In genomic region chr1:159545470-159546145, GRCm38 (mm10) we compare ENCODE assay signal across 28 mouse cellular contexts. TPM values are rescaled to one million over a fixed set of nuclear protein-coding genes. Genes with fewer than 3 reads are reported as not detected.
DNase-seq lines count a peak whose midpoint lies in the region; ATAC-seq lines count a peak whose summit lies in the region.
"Had no signal": no experiment of that assay in that cellular context is flagged by ENCODE, and none has a peak within 500 bp of the region (broad histone marks: within the 10 kb centered on the region; RNA-seq: fewer than 3 reads in every experiment).

No protein-coding gene starts in this region.

- DNase-seq in frontal cortex, postnatal 14 days (ENCODE audit: low spot score in 2 of 2) = no peak
- DNase-seq in midbrain, embryonic 10.5 days (ENCODE audit: low spot score) = no peak
- DNase-seq in lung, postnatal 25 days (ENCODE audit: low spot score) = no peak
- DNase-seq: adrenal gland, postnatal 25 days; B cell, adult 2 months; cerebellum, adult 18-20 months; cerebellum, postnatal 10 days; gastrocnemius, postnatal 25 days; heart, adult 18-20 months; heart, postnatal 4 days; kidney, adult 8-10 months; liver; lung, adult 2 months; lung, postnatal 10 days; right cerebral cortex, postnatal 25 days had no signal

- no peak overlapping the region for H3K4me2 ChIP-seq in midbrain, embryonic 15.5 days
- no peak overlapping the region for H3K4me2 ChIP-seq in hindbrain, embryonic 13.5 days
- no peak overlapping the region for H3K4me2 ChIP-seq in midbrain, embryonic 12.5 days (replicated peaks)
- H3K4me2 ChIP-seq: embryonic facial prominence, embryonic 13.5 days; heart, embryonic 12.5 days; intestine, embryonic 15.5 days; stomach, embryonic 15.5 days had no signal

- WGBS in midbrain, embryonic 10.5 days = 76% methylated on average over 9 of the region's 9 CpGs
- 54% methylated on average over 9 of the region's 9 CpGs for WGBS in midbrain, embryonic 15.5 days
- 45% methylated on average over 9 of the region's 9 CpGs for WGBS in hindbrain, embryonic 13.5 days
- WGBS in midbrain, embryonic 12.5 days = 56% methylated on average over 9 of the region's 9 CpGs

- no peaks in the 10 kb centered on the region for H3K9me3 ChIP-seq in midbrain, embryonic 10.5 days (replicated peaks)
- no peaks in the 10 kb centered on the region for H3K9me3 ChIP-seq in midbrain, embryonic 15.5 days
- H3K9me3 ChIP-seq in hindbrain, embryonic 13.5 days = no peaks in the 10 kb centered on the region
- H3K9me3 ChIP-seq in midbrain, embryonic 12.5 days = no peaks in the 10 kb centered on the region
- H3K9me3 ChIP-seq: embryonic facial prominence, embryonic 13.5 days; heart, embryonic 12.5 days; intestine, embryonic 15.5 days; stomach, embryonic 15.5 days had no signal

- H3K27me3 ChIP-seq in midbrain, embryonic 10.5 days (ENCODE audit: low read depth, poor library complexity, severe bottlenecking) = peaks cover 8% of the 10 kb centered on the region; the same call in 1 of the 2 replicates
- no peaks in the 10 kb centered on the region for H3K27me3 ChIP-seq in midbrain, embryonic 15.5 days (replicated peaks)
- no peaks in the 10 kb centered on the region for H3K27me3 ChIP-seq in hindbrain, embryonic 13.5 days
- H3K27me3 ChIP-seq in midbrain, embryonic 12.5 days = peaks cover 7% of the 10 kb centered on the region; the same call in 1 of the 2 replicates
- H3K27me3 ChIP-seq: embryonic facial prominence, embryonic 13.5 days; intestine, embryonic 15.5 days; stomach, embryonic 15.5 days had no signal

- no peak overlapping the region for H3K4me3 ChIP-seq in midbrain, embryonic 10.5 days
- H3K4me3 ChIP-seq in midbrain, embryonic 15.5 days = no peak overlapping the region
- H3K4me3 ChIP-seq in hindbrain, embryonic 13.5 days = no peak overlapping the region
- H3K4me3 ChIP-seq in midbrain, embryonic 12.5 days = no peak overlapping the region
- H3K4me3 ChIP-seq: embryonic facial prominence, embryonic 13.5 days; heart, embryonic 12.5 days; intestine, embryonic 15.5 days; myocyte; stomach, embryonic 15.5 days had no signal

- no peak overlapping the region for H3K9ac ChIP-seq in midbrain, embryonic 15.5 days
- H3K9ac ChIP-seq in hindbrain, embryonic 13.5 days = no peak overlapping the region; the same call in 1 of the 2 replicates
- no peak overlapping the region for H3K9ac ChIP-seq in midbrain, embryonic 12.5 days (replicated peaks)
- H3K9ac ChIP-seq: embryonic facial prominence, embryonic 13.5 days; heart, embryonic 12.5 days; intestine, embryonic 15.5 days; liver, embryonic 14.5 days; stomach, embryonic 15.5 days had no signal

- no peaks in the 10 kb centered on the region for H3K36me3 ChIP-seq in midbrain, embryonic 10.5 days
- H3K36me3 ChIP-seq in midbrain, embryonic 15.5 days (replicated peaks) = no peaks in the 10 kb centered on the region
- H3K36me3 ChIP-seq in hindbrain, embryonic 13.5 days = no peaks in the 10 kb centered on the region
- no peaks in the 10 kb centered on the region for H3K36me3 ChIP-seq in midbrain, embryonic 12.5 days
- H3K36me3 ChIP-seq: embryonic facial prominence, embryonic 13.5 days; heart, embryonic 12.5 days; intestine, embryonic 15.5 days; stomach, embryonic 15.5 days had no signal

- H3K27ac ChIP-seq in midbrain, embryonic 10.5 days (replicated peaks) = peak overlapping the region; percentile 42; the same call in 1 of the 2 replicates
- no peak overlapping the region for H3K27ac ChIP-seq in midbrain, embryonic 15.5 days
- peak overlapping the region; percentile 23; the same call in 1 of the 2 replicates for H3K27ac ChIP-seq in hindbrain, embryonic 13.5 days
- H3K27ac ChIP-seq in midbrain, embryonic 12.5 days (replicated peaks) = no peak overlapping the region
- H3K27ac ChIP-seq: embryonic facial prominence, embryonic 13.5 days; intestine, embryonic 15.5 days; kidney, postnatal 0 days; liver, embryonic 14.5 days; stomach, embryonic 15.5 days had no signal

- peaks cover 12% of the 10 kb centered on the region for H3K4me1 ChIP-seq in midbrain, embryonic 10.5 days
- peaks cover 7% of the 10 kb centered on the region for H3K4me1 ChIP-seq in midbrain, embryonic 15.5 days
- H3K4me1 ChIP-seq in hindbrain, embryonic 13.5 days (replicated peaks) = peaks cover 13% of the 10 kb centered on the region
- peaks cover 11% of the 10 kb centered on the region; the same call in 1 of the 2 replicates for H3K4me1 ChIP-seq in midbrain, embryonic 12.5 days
- H3K4me1 ChIP-seq: embryonic facial prominence, embryonic 13.5 days; heart, embryonic 12.5 days; intestine, embryonic 15.5 days; stomach, embryonic 15.5 days had no signal

- ATAC-seq in frontal cortex, adult (ENCODE audit: low TSS enrichment) = peak; percentile 54
- ATAC-seq in midbrain, embryonic 15.5 days (replicated peaks) = no peak
- ATAC-seq in hindbrain, embryonic 13.5 days (ENCODE audit: low FRiP score) = 0 out of 2 replicates have a peak, but pooled peaks have one; percentile 28
- ATAC-seq in midbrain, embryonic 12.5 days (ENCODE audit: low FRiP score, low read depth) = peak; percentile 27; the same call in 1 of the 2 replicates
- ATAC-seq in inflammation-experienced regulatory T-cells, adult 6 months = no peak
- ATAC-seq: intestine, embryonic 15.5 days had no signal

RNA-seq across cellular contexts. Expression of gene Tnr, which starts 22.0 kb away (rescaled TPM):
- polyA plus RNA-seq in midbrain, embryonic 10.5 days (2016; fragmentation: Nextera tagmentation; extraction: Ambion mirVana) = 0.05 and 0.53 TPM in 2 replicates
- polyA plus RNA-seq in midbrain, embryonic 15.5 days (2015; fragmentation: Nextera tagmentation; extraction: Ambion mirVana) = 6.0 and 6.6 TPM in 2 replicates
- polyA plus RNA-seq in hindbrain, embryonic 13.5 days (2015; fragmentation: Nextera tagmentation; extraction: Ambion mirVana) = 2.7 and 3.0 TPM in 2 replicates
- 0.50 and 0.55 TPM in 2 replicates for polyA plus RNA-seq in midbrain, embryonic 12.5 days (2016; fragmentation: Nextera tagmentation; extraction: Ambion mirVana)
- under 1 TPM in 1 of 3 experiments, not detected in 2; 0.05 TPM for polyA plus RNA-seq in inflammation-experienced regulatory T-cells, adult 6 months (2017; shearing (Covaris generic))
- polyA plus RNA-seq: heart, embryonic 12.5 days; kidney, postnatal 0 days; limb, embryonic 11.5 days had no signal

Comparison
In these comparisons a context has a peak if more than half of its experiments do, and no peak if none do; other contexts are left out.
1. ATAC-seq: peak in frontal cortex, adult (single experiment), hindbrain, embryonic 13.5 days (single experiment) and midbrain, embryonic 12.5 days (single experiment); none in midbrain, embryonic 15.5 days (single experiment) and inflammation-experienced regulatory T-cells, adult 6 months (single experiment).
2. H3K27ac ChIP-seq: peak in midbrain, embryonic 10.5 days (single experiment) and hindbrain, embryonic 13.5 days (single experiment); none in midbrain, embryonic 15.5 days (single experiment) and midbrain, embryonic 12.5 days (single experiment).